Mouse (Mus musculus) limb, embryonic 11.5 days (tissue): ENCODE results near the gene Slc5a4b. TPM values are rescaled to one million over a fixed set of nuclear protein-coding genes. Genes with fewer than 3 reads are reported as not detected.

Experiments
- ATAC-seq: fragments of 200-750 bp; cut with Nextera tagmentation; 2 replicates; pipeline ENCODE4 v1.8.0; 2017; ENCODE audit warnings: low read depth; ENCODE audit not compliant: insufficient number of reproducible peaks, low FRiP score, low TSS enrichment
- DNase-seq: peaks from one replicate; pipeline ENCODE4 v3.0.0-alpha.2; 2015; ENCODE audit warnings: low spot score
- H3K27ac ChIP-seq: fragments of 300-500 bp; sonication (generic); replicated peaks from 2 replicates; pipeline ENCODE4 v1.5.1; 2014; ENCODE audit warnings: low read depth, mild to moderate bottlenecking, low read length
- H3K27me3 ChIP-seq: fragments of 300-500 bp; sonication (generic); 2 replicates; pipeline ENCODE4 v1.6.1; 2014; ENCODE audit warnings: mild to moderate bottlenecking, low read length, mixed read lengths; ENCODE audit not compliant: control insufficient read depth, insufficient read depth
- H3K36me3 ChIP-seq: fragments of 300-500 bp; sonication (generic); 2 replicates; pipeline ENCODE4 v1.6.1; 2014; ENCODE audit warnings: mild to moderate bottlenecking, low read length, moderate library complexity, mixed read lengths; ENCODE audit not compliant: control insufficient read depth, insufficient read depth
- H3K4me1 ChIP-seq: fragments of 300-500 bp; sonication (generic); 2 replicates; pipeline ENCODE4 v1.6.1; 2014; ENCODE audit warnings: low read length, mixed read lengths; ENCODE audit not compliant: control insufficient read depth, insufficient read depth
- H3K4me2 ChIP-seq: fragments of 300-500 bp; sonication (generic); 2 replicates; pipeline ENCODE4 v1.6.1; 2014; ENCODE audit warnings: low read depth, mild to moderate bottlenecking, moderate library complexity; ENCODE audit not compliant: severe bottlenecking
- H3K4me3 ChIP-seq: fragments of 300-500 bp; sonication (generic); 2 replicates; pipeline ENCODE4 v1.5.1; 2014; ENCODE audit warnings: low read depth, low read length
- H3K9ac ChIP-seq: fragments of 300-500 bp; sonication (generic); 2 replicates; pipeline ENCODE4 v1.6.1; 2014; ENCODE audit warnings: mild to moderate bottlenecking, low read length
- H3K9me3 ChIP-seq: fragments of 300-500 bp; sonication (generic); 2 replicates; pipeline ENCODE4 v1.6.1; 2016; ENCODE audit warnings: low read length; ENCODE audit not compliant: control insufficient read depth
- WGBS: fragments of 180-500 bp; shearing (Covaris S2); extraction: QIAGEN DNeasy Blood & Tissue Kit; methylation state at CpG from one replicate; pipeline ENCODE4 v1.1.7; 2014; 5-methylcytosine and 5-hydroxymethylcytosine counted together
- polyA plus RNA-seq: library from polyadenylated mRNA; unstranded; fragments of >200 nt; fragmentation: Nextera tagmentation; extraction: Ambion mirVana; gene quantifications from 2 replicates; pipeline ENCODE4 v1.2.1, GENCODE M21; 2014

The Slc5a4b gene
- polyA plus RNA-seq, result not detected in 2 replicates

- Histone ChIP-seq H3K4me1 (no peaks in the 10 kb centered on the region), H3K27ac (no peak within 1 kb of the TSS), H3K4me2 (no peak within 1 kb of the TSS), H3K4me3 (no peak within 1 kb of the TSS), H3K27me3 (no peaks in the 10 kb centered on the region), H3K9ac (no peak within 1 kb of the TSS), H3K36me3 (no peaks in the 10 kb centered on the region), H3K9me3 (no peaks in the 10 kb centered on the region)
- DNase-seq, result no peak
- 84% methylated on average over 4 of the region's 4 CpGs for WGBS
- ATAC-seq, result no peak
Measured at GRCm38 (mm10) chr10:76110861-76111260, at the start of gene Slc5a4b. TSS of gene Slc5a4b (minus strand) at chr10:76110961.

DNA sequence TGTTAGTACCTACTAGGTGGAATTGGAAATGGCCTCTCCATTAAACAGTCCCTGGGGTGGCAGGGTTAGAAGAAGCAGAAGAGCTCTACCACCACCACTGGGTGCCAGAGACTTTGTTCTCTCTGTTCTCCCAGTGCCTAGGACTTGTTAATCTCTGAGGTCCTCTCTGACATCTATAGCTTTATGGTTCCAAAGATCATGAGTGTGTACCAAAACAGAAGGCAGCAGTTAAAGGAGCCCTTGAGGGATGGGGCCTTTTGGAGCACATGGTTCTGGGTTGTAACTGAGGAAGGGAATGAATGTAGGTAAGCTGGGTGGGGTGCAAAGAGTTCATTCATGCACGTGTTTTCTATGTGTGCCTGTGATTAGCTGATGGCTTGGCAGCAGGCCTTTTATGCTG is 47.2 kb upstream of the Slc5a4b start:
- ATAC-seq (no peak), DNase-seq (no peak)
- Histone ChIP-seq H3K36me3 (no peaks in the 10 kb centered on the region), H3K27ac (no peak overlapping the region), H3K9ac (no peak overlapping the region), H3K4me3 (no peak overlapping the region), H3K4me1 (no peaks in the 10 kb centered on the region), H3K4me2 (no peak overlapping the region), H3K27me3 (no peaks in the 10 kb centered on the region), H3K9me3 (no peaks in the 10 kb centered on the region)
- 73% methylated on average over 1 of the region's 1 CpGs for WGBS

DNA sequence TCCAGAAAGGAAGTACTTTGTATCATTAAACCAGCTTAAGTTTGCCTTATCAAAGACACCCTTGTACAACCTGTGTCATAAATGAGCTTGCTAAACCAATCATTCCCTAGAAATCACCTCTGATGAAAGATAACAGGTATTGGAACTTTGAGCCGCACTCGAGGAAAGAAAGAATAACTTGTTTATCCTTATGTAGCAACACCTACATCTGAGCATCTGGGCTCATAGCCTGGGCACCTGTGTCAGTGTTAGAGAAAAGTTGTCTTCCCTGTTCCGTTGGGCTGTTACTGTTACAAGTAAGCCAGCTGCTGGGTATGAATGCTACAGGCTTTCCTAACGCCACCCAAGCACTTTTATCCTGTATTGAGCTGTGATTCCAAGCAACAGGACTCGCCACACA is 46.8 kb upstream of the Slc5a4b start:
- Histone ChIP-seq H3K27me3 (no peaks in the 10 kb centered on the region), H3K27ac (no peak overlapping the region), H3K9ac (no peak overlapping the region), H3K9me3 (no peaks in the 10 kb centered on the region), H3K36me3 (no peaks in the 10 kb centered on the region), H3K4me1 (no peaks in the 10 kb centered on the region), H3K4me2 (no peak overlapping the region), H3K4me3 (no peak overlapping the region)
- no peak for DNase-seq
- 79% methylated on average over 5 of the region's 5 CpGs for WGBS
- no peak for ATAC-seq

- no peak overlapping the region for H3K4me3 ChIP-seq
- ATAC-seq (no peak), DNase-seq (no peak)
- H3K27ac ChIP-seq, result no peak overlapping the region
- H3K36me3 ChIP-seq, result no peaks in the 10 kb centered on the region
- no peak overlapping the region for H3K4me2 ChIP-seq
- H3K4me1 ChIP-seq, result no peaks in the 10 kb centered on the region
- H3K9ac ChIP-seq, result no peak overlapping the region
- no peaks in the 10 kb centered on the region for H3K27me3 ChIP-seq
- 91% methylated on average over 7 of the region's 7 CpGs for WGBS
- H3K9me3 ChIP-seq, result no peaks in the 10 kb centered on the region
Measured at GRCm38 (mm10) chr10:76155911-76156310, 45.1 kb upstream of the Slc5a4b start.

GRCm38 (mm10) chr10:76147278-76147677 is 36.5 kb upstream of the Slc5a4b start, which contains the start of gene Slc5a4a:
TSS of gene Slc5a4a (plus strand) at chr10:76147451.
- Histone ChIP-seq H3K9me3 (no peaks in the 10 kb centered on the region), H3K4me1 (no peaks in the 10 kb centered on the region), H3K9ac (no peak within 1 kb of the TSS), H3K4me3 (no peak within 1 kb of the TSS), H3K36me3 (no peaks in the 10 kb centered on the region), H3K27me3 (no peaks in the 10 kb centered on the region), H3K27ac (no peak within 1 kb of the TSS), H3K4me2 (no peak within 1 kb of the TSS)
- no peak for ATAC-seq
- WGBS, result 92% methylated on average over 5 of the region's 5 CpGs
- no peak for DNase-seq

- no peak overlapping the region for H3K4me3 ChIP-seq
- no peaks in the 10 kb centered on the region for H3K36me3 ChIP-seq
- no peaks in the 10 kb centered on the region for H3K27me3 ChIP-seq
- H3K4me1 ChIP-seq, result no peaks in the 10 kb centered on the region
- no peak overlapping the region for H3K27ac ChIP-seq
- no peak for ATAC-seq
- H3K9ac ChIP-seq, result no peak overlapping the region
- H3K4me2 ChIP-seq, result no peak overlapping the region
- DNase-seq, result no peak
- H3K9me3 ChIP-seq, result no peaks in the 10 kb centered on the region
- WGBS, result 66% methylated on average over 8 of the region's 8 CpGs
Measured at GRCm38 (mm10) chr10:76146846-76147245, 36.1 kb upstream of the Slc5a4b start.

DNA sequence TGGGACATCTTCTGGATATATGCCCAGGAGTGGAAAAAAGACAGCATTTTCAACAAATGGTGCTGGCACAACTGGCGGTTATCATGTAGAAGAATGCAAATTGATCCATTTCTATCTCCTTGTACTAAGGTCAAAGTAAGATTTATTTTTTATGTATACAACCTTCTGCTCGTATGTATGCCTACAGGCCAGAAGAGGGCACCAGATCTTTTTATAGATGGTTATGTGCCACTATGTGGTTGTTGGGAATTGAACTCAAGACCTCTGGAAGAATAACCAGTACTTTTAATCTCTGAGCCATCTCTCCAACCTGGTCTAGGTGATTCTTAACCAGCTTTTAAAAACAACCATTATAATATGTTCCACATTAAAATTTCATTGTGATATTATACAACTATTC is 25.6 kb upstream of the Slc5a4b start:
- Histone ChIP-seq H3K9me3 (no peaks in the 10 kb centered on the region), H3K4me3 (no peak overlapping the region), H3K4me1 (no peaks in the 10 kb centered on the region), H3K9ac (no peak overlapping the region), H3K27me3 (no peaks in the 10 kb centered on the region), H3K27ac (no peak overlapping the region), H3K4me2 (no peak overlapping the region), H3K36me3 (no peaks in the 10 kb centered on the region)
- DNase-seq (no peak), ATAC-seq (no peak)
- 76% methylated on average over 2 of the region's 2 CpGs for WGBS

DNA sequence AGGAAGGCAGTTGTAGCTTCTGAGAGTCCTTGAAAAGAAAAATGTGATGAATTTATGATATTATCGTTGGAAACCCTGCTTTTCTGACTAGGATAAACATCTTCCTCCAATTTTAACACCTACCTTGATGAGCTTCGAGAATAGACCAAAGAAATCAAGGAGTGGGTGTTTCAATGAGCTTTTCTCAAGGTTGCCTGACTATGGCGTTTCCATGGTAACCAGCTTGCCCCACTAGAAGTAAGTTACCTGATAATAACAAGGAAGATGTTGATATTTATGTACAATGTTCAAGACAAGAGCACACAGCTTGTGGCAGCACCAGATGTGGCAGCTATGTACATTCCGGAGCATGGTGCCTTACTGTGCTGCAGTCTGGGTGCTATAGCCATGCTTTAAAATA is 21.7 kb upstream of the Slc5a4b start:
- H3K4me2 ChIP-seq, result no peak overlapping the region
- H3K4me1 ChIP-seq, result no peaks in the 10 kb centered on the region
- H3K4me3 ChIP-seq, result no peak overlapping the region
- 78% methylated on average over 4 of the region's 4 CpGs for WGBS
- no peaks in the 10 kb centered on the region for H3K36me3 ChIP-seq
- no peak for ATAC-seq
- H3K9me3 ChIP-seq, result no peaks in the 10 kb centered on the region
- H3K27me3 ChIP-seq, result no peaks in the 10 kb centered on the region
- no peak overlapping the region for H3K9ac ChIP-seq
- no peak for DNase-seq
- H3K27ac ChIP-seq, result no peak overlapping the region

DNA sequence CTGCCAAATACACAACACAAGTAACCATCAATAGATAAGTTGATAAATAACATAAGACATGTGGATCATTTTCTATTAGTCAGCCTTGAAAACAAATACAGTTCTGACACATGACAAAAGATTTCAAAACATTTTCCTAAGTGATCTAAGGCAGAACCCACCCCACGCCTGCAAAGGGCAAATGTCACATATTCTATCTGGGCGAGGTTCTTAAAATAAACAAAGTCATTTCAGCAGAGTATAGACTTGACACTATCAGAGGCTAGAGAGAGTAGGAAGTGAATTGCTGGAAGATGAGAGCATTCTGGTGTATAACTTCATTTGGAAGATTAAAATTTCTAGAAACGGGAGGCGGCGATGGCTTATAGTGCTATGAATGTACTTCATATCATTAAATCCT is 10.7 kb upstream of the Slc5a4b start:
- WGBS, result 87% methylated on average over 5 of the region's 5 CpGs
- no peak overlapping the region for H3K27ac ChIP-seq
- no peaks in the 10 kb centered on the region for H3K27me3 ChIP-seq
- H3K4me3 ChIP-seq, result no peak overlapping the region
- H3K4me1 ChIP-seq, result no peaks in the 10 kb centered on the region
- no peak overlapping the region for H3K4me2 ChIP-seq
- H3K36me3 ChIP-seq, result no peaks in the 10 kb centered on the region
- ATAC-seq (no peak), DNase-seq (no peak)
- no peak overlapping the region for H3K9ac ChIP-seq
- H3K9me3 ChIP-seq, result no peaks in the 10 kb centered on the region
